Mouse (Mus musculus): ENCODE measurements around the gene Rabgap1.

Gene Rabgap1

DNA sequence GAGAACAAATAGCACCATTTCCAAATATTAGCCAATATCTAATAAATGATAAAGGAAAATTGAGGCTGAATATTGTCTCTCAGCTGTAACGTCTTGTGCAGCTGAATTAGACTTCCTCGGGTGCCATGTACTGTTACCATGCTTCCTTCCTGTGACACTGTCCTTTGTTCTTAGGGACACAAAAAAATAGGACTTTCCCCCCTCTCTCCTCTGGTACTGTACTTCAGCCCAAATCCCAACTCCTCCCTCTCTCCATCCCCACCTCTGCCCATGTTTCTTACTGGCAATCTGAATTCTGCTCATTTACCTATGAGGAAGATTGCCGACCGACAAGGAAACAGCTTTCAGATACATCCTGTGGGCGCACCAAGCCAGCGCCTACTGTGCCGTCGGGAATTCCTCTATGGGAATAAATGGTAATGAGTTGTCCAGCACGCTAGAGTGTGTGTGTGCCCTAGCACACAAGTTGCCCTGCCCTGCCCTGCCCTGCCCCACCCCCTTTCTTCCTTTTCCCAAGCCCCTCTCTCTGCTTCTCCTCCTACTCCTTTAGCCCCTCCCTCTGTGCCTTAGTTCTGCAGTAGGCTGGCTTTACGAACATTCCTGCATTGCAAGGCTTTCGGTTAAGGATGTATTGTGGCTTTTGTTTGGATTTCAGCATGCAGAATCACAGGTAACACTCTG, 73.1 kb downstream of the Rabgap1 start, which contains the start of gene Gpr21:
TSS of gene Gpr21 (plus strand) at position 303 of the 681 bp plus-strand sequence.
- no peak for DNase-seq (ENCODE audit: low read depth)

DNA sequence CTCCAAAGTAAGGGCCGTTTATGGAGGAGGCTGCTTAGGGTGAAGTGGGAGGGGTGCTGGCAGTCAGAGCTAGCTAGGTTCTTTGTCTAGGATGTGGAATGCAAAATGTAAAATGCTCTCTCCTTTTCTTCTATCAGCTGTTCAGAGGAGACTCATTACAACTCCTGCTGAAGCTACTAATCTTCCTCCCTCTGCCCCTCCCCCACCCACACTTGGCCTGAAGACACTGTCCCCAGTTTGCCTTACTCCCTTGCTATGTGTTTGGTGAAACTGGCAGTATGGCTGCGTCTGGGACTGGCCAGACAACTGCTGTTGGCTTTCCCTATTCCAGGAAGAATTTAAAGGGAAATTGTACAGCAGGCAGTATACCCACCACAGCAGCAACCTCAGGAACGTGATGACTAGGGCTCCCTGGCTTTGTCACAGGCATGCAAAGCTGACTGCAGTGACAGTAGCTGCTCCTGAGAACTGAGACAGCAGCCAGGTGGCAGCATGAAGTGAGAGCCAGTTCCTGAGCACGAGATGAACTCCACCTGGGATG, 73.9 kb downstream of the Rabgap1 start:
- DNase-seq (ENCODE audit: low read depth): no peak

DNA sequence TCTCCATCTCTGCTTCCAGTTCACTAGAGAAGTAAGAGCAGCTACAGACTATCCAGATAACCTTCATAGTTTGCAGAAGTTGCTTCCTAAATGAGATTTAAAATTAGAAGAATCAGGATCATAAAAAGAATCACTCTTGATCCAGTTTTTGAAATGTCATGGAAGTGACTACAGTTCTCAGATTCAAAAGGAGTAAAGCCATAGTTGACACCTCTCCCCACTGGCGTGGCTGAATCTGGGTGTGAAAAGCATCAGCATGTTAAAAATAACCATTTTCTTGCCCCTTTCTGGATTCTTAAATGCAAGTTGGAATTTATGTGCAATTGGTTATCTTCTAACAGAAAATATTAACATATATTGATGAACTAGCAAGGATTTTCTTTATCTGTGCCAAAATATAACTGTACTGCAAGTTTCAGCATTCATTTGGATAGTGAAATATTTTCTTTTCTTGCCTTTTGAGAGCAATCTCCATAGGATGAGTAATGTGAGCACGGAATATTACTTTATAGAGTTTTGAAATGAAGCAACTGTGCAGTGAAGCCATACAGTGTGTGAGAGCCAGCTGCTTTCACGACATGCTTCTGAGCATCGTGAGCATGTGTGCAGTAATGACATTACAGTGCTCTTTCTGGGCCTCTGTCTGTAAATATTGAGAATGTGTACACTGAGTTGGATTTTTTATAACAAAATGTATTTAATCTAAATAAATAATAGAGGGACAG, 75.6 kb downstream of the Rabgap1 start:
- no peak for DNase-seq (ENCODE audit: low read depth)

DNA sequence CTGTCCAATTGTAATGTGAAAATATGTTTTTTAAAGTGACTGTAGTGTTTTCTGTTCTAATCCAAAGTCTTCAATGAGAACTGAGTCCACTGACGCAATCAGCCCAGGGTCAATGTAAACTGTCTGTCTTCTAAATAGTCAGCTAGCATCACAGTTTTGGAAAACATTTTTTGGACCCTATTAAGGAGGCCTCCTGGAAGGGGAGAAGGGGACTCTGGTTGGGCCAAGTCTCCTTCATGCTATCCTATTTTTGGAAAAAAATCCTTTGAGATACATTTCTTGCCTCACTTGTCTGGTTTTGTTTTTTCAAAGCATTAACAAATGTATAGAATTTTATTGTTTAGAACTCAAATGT, 76.2 kb downstream of the Rabgap1 start:
- DNase-seq (ENCODE audit: low read depth): no peak

DNA sequence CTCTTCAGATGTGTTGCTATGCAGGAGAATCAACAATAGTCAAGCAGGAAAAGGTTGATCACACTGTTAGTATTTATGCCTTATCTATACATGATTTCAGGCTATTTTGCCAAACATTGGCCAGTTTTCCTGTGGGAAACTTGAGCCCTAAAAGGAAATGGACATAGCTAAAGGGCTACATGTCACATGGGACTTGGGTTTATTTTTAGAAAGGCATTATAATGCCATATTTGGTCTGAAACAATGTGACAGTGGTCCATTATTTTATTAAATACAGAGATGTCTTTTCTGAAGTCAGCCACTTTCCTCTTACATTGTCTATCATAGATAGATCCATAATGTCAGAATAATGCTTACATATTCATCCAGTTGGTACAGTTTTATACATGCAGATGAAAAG, 84.5 kb downstream of the Rabgap1 start:
- no peak for DNase-seq (ENCODE audit: low read depth)

DNA sequence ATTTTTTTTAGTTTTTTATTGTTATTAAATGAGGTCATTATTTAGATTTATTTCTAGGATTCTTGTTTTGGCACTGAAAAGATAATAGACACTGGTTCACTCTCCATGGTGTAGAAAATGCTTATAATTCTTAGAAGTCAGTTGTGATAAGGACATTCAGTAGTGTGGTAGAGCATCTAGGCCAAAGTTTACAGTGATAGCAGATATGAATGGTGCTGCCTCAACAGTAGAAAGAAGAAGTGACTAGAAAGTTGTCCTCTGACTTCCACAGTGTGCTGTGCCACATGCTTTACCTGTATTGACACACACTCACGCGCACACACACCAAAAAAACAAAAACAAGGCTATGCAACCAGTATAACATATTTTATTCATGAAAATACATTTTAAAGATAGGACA, 86.3 kb downstream of the Rabgap1 start:
- DNase-seq (ENCODE audit: low read depth): no peak

DNA sequence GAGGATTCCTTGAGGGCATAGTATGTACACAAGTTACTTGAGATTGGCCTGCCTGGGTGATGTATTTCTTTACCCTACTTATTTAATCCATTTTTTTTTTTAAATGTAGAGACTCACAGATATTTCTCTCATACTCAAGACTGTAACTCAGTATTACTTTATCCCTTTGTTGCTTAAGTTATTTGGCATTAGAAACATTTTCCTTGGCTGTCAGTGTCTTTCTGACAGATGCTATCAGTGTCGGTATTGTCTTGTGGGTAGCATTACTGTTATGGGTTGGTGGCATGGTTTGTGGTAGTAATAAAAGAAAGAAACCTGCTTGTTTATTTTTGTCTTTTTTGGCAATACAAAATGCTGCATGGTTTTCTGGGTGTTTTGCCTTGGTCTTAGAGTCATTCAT, 87.7 kb downstream of the Rabgap1 start:
- DNase-seq (ENCODE audit: low read depth): no peak

DNA sequence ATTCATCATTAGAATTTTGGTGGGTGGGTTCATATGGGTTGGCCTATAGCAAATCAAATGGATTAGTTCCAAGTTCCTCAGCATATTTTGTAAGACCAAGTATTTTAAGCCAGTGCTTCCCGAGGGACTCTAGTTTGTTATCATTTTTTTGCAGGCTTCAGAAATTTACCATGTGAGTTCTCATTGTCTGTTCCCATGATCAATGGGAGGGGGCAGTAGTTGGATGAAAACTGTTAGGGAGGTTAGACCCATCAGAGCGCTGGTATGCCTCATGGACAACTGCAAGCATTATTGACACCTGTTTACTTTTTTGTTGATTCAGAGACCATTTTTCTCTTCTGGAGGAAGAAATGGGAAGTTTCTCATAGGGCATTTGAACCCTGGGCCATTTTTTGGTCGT, 88.6 kb downstream of the Rabgap1 start:
- no peak for DNase-seq (ENCODE audit: low read depth)

DNA sequence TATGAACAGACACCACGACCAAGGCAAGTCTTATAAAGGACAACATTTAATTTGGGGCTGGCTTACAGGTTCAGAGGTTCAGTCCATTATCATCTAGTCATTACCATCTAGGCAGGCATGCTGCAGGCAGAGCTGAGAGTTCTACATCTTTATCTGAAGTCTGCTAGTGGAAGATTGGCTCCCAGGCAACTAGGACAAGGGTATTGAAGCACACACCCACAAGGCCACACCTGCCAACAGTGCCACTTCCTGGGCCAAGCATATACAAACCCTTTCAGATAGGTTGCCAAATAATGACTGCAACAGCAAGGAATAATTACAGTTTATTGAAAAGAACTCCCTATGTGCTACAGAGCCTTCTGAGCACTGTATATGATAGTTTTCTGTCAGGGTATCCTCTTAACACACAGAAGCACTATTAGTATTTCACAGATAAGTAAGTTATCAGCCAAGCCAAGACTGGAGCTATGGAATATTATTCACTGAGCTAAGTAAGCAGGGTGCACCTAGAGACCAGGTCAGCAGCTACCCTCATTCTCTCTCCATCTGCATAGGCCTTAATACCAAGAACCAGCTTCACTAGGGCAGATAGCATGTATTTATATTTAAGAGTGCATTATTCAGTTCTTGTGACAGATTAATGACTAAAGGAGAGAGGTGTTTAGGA, 106.4 kb downstream of the Rabgap1 start:
- DNase-seq (ENCODE audit: low read depth): no peak

DNA sequence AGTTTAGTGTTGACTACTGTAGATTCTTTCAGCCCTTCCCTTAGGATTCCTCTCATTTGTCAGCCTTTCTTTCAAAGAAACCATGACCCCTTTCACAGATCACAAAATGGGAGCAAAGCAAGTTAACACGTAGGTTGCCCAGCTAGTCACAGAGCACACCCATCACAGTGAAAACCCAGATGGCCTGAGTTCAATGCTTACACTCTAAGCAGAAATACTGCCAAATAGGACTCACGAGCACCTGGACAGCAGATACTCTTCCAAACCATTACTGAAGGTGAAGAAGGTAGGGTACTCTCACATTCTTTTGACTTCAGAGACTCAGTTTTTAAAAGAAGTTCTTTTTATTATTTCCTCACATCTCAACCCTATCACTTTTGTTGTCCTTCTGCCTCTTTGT, 113.3 kb downstream of the Rabgap1 start:
- no peak for DNase-seq (ENCODE audit: low read depth)

DNA sequence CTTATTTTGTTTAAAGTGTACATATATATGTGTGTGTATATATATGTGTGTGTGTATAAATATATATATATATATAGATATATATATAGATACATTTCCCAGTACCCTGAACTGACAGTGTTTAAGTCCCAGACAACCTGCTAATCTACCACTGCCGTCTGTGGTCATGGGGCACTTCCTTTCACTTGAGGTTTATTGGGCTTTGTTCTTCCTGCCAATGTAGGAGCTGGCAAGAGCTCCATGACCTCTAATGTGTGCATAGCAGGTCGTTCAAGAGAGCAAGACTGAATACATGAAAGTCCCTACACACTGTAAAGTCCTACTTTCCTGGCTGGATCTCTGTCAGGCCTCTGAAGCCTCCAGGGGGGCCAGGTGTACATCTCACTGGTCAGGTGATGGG, 122.5 kb downstream of the Rabgap1 start:
- peak; percentile 40 for DNase-seq (ENCODE audit: low read depth)

DNA sequence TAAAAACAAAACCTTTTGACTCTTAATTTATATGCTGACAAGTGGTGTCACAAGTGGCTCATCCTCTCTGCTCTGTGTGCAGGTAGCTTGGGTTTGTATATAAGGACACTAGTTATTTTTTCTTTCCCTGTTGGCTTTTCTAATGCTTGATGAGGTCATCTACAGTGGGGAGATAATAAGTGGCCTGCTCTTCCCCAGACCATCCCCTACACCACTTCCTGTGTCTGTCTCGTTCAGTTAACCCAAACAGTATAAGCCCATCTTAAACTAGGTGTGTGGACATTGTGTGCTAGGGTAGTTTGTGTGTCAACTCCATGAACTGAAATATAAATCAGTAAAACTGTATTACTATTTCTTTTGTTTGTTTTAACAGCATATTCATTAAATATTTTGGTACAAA, 123.0 kb downstream of the Rabgap1 start:
- no peak for DNase-seq (ENCODE audit: low read depth)

DNA sequence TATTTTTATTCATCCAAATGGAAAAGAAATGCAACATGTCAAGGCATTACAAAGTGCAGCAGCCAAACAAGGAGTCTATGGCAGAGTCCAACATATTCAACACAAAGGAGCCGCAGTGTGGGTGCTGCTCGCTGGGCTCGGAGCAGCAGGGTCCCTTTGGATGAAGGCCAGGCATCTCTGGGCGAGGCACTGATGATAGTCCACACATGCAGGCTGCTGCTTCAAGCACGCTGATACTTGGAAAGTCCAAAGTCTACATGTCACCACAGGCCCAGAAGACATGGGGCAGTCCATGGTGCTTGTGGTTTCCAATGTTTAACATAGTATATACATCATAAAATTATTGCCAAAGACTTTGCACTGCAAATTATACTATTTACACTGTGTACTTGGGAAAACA, 126.8 kb downstream of the Rabgap1 start:
- no peak for DNase-seq (ENCODE audit: low read depth)

DNA sequence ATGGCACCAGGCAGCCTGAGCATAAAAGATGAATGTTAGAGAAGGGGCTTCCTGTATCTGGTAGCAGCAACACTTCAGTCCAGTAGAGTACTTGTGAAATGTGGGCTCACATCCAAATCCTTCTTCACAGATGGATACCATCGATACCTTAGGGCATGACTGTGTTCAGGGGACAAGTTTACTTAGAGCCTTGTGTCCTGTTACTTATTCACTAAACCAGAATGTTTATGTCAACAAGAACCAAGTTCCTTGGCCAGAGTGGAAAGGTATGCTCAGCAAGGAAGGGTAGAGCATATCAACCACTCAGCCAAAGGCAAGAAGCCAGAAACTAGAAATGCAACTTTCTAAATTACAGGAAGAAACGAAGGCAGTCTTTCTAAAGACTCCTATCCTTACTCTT, 127.6 kb downstream of the Rabgap1 start:
- DNase-seq (ENCODE audit: low read depth): no peak

DNA sequence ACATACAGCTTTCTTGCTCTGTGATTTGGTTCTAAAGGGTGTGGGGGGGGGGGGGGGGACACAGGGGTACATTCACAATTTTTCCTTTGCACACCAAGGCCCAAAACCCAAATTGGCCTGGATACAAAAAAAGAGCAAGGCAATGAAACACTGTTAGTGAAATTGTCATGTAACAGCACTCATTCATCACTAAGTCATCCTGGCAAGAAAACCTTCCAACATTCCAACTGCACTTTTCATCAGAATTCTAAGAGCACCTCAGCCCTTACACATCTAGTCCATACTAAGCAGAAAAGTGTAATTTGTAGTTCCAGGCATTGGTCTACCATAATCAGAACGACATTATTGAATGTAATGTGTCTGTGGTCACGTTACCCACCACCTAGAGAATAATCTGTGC, 129.1 kb downstream of the Rabgap1 start:
- DNase-seq (ENCODE audit: low read depth): no peak

DNA sequence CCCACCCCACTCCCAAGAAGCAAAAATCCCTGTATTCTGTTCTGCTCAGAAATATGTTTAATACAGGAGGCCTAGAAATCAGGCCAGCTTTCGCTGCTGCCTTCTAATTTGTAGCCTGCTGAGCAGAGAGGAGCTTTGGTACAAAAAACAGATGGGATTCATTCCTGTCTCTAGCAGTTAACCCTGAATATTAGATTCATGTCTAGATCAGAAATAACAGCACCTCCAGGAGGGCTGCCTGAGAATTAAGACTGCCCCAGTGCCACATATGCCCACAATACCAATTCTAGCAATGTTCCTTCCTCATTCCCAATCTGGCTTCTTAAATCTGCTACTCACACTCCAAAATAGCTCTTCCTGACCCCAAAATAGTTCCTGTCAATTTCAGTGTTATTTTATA, 133.6 kb downstream of the Rabgap1 start:
- no peak for DNase-seq (ENCODE audit: low read depth)

DNA sequence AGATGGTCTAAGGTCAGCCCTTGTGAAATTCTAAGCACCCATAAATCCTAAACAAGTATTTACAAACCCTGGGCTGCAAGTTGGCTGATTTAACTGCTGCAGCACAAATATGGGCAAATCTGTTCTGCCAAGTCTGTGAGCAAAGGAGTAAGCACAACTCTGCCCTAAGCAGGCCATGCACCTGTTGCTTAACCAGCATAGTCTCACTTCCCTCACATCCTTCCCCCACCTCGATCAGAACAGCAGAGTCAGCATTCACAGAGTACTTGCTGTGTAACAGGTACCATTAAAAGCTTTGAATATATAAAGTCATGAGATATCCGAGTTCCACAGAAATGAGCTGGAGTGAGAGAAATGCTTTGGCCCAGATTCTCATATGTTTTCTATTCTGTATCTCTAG, 135.1 kb downstream of the Rabgap1 start:
- DNase-seq (ENCODE audit: low read depth): no peak

DNA sequence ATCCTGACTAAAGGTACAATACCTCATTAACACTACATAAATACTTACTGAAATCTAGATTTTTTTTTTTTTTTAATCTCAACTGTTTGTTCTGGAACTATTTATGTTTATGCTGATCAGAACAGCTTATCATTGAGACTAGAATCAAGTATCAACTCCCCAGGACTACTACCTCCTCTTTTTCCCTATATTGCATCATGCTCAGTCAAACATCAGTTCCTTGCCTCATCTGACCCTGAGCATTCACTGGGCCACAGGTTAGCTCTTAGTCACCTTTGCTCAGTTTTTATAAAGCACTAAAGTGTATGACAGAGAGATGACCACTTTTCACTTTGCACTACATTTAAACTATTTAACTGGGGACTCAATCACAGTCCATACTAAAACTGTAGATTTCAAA, 144.8 kb downstream of the Rabgap1 start:
- DNase-seq (ENCODE audit: low read depth): no peak

Data from naive thymus-derived CD4-positive, alpha-beta T cell, adult 2 months (primary cell).